ENCODE assay signal across 30 mouse cellular contexts in genomic region chr4:132505800-132506199, GRCm38 (mm10). TPM values are rescaled to one million over a fixed set of nuclear protein-coding genes. Genes with fewer than 3 reads are reported as not detected.
DNase-seq lines count a peak whose midpoint lies in the region; ATAC-seq and TF ChIP-seq lines count a peak whose summit lies in the region.
"Had no signal": no experiment of that assay in that cellular context is flagged by ENCODE, and none has a peak within 500 bp of the region (broad histone marks: within the 10 kb centered on the region; RNA-seq: fewer than 3 reads in every experiment).

No protein-coding gene starts in this region.

- peaks cover 83% of the 10 kb centered on the region for H3K4me1 ChIP-seq in liver, embryonic 12.5 days
- peaks cover 34% of the 10 kb centered on the region for H3K4me1 ChIP-seq in liver, postnatal 0 days (ENCODE audit: insufficient read depth)
- H3K4me1 ChIP-seq in G1E (ENCODE audit: insufficient read depth, low read depth, low read length) = peaks cover 79% of the 10 kb centered on the region
- H3K4me1 ChIP-seq in liver, embryonic 13.5 days (replicated peaks) = peaks cover 81% of the 10 kb centered on the region
- peaks cover 20% of the 10 kb centered on the region; the same call in 1 of the 2 replicates for H3K4me1 ChIP-seq in kidney, adult 2 months (ENCODE audit: control insufficient read depth, insufficient read depth, low read length)

- 0 out of 2 replicates have a peak overlapping the region, but pooled peaks have one; percentile 48 for H3K9ac ChIP-seq in liver, embryonic 12.5 days
- no peak overlapping the region for H3K9ac ChIP-seq in liver, postnatal 0 days (replicated peaks)
- H3K9ac ChIP-seq in liver, embryonic 13.5 days = 0 out of 2 replicates have a peak overlapping the region, but pooled peaks have one; percentile 48
- H3K9ac ChIP-seq: embryonic facial prominence, embryonic 15.5 days; forebrain, embryonic 12.5 days; forebrain, postnatal 0 days; lung, embryonic 15.5 days; midbrain, embryonic 13.5 days; neural tube, embryonic 12.5 days had no signal

- H3K27ac ChIP-seq in liver, embryonic 12.5 days = peak overlapping the region; percentile 75
- no peak overlapping the region for H3K27ac ChIP-seq in liver, postnatal 0 days (ENCODE audit: low read depth)
- H3K27ac ChIP-seq in liver, embryonic 13.5 days = peak overlapping the region; percentile 67; the same call in 1 of the 2 replicates
- H3K27ac ChIP-seq in kidney, adult 2 months (ENCODE audit: insufficient read depth, low read depth, low read length) = no peak overlapping the region
- H3K27ac ChIP-seq: embryonic facial prominence, embryonic 15.5 days; forebrain, embryonic 12.5 days; hindbrain, postnatal 0 days; lung, embryonic 15.5 days; midbrain, embryonic 13.5 days; neural tube, embryonic 12.5 days; stomach, postnatal 0 days had no signal

- H3K27me3 ChIP-seq in liver, embryonic 12.5 days (replicated peaks) = no peaks in the 10 kb centered on the region
- no peaks in the 10 kb centered on the region for H3K27me3 ChIP-seq in liver, postnatal 0 days (ENCODE audit: insufficient read depth, low read length)
- H3K27me3 ChIP-seq in G1E (ENCODE audit: insufficient read depth, low read length) = no peaks in the 10 kb centered on the region
- no peaks in the 10 kb centered on the region for H3K27me3 ChIP-seq in liver, embryonic 13.5 days
- H3K27me3 ChIP-seq in kidney, adult 2 months (replicated peaks; ENCODE audit: control insufficient read depth, insufficient read depth, low read length) = no peaks in the 10 kb centered on the region
- H3K27me3 ChIP-seq: embryonic facial prominence, embryonic 15.5 days; lung, embryonic 15.5 days; midbrain, embryonic 13.5 days; neural tube, embryonic 12.5 days had no signal

- no peak for ATAC-seq in liver, embryonic 12.5 days
- ATAC-seq in liver, postnatal 0 days = no peak
- no peak for ATAC-seq in G1E (ENCODE audit: extremely low read depth, insufficient number of reproducible peaks, low FRiP score, poor library complexity, severe bottlenecking)
- no peak for ATAC-seq in liver, embryonic 13.5 days (ENCODE audit: low read depth)
- ATAC-seq: activated CD4-positive, CD25-positive, alpha-beta regulatory T cell, adult 4 months; forebrain, postnatal 0 days; hindbrain, postnatal 0 days; intestine, embryonic 16.5 days; midbrain, embryonic 13.5 days had no signal

- no peaks in the 10 kb centered on the region for H3K9me3 ChIP-seq in liver, embryonic 12.5 days (replicated peaks)
- H3K9me3 ChIP-seq in liver, postnatal 0 days (ENCODE audit: low read length) = no peaks in the 10 kb centered on the region
- H3K9me3 ChIP-seq in G1E (replicated peaks) = no peaks in the 10 kb centered on the region
- no peaks in the 10 kb centered on the region for H3K9me3 ChIP-seq in liver, embryonic 13.5 days (replicated peaks)
- H3K9me3 ChIP-seq: embryonic facial prominence, embryonic 15.5 days; forebrain, embryonic 12.5 days; lung, embryonic 15.5 days; midbrain, embryonic 13.5 days; neural tube, embryonic 12.5 days had no signal

- no peak for TF ChIP-seq CTCF in liver, postnatal 0 days (IDR thresholded peaks at IDR 0.05; ENCODE audit: low read depth)
- no peak for TF ChIP-seq CTCF in G1E (IDR thresholded peaks at IDR 0.05; ENCODE audit: low read depth, low read length)
- no peak for TF ChIP-seq CTCF in kidney, adult 2 months (conservative IDR thresholded peaks at IDR 0.05; ENCODE audit: insufficient read depth, insufficient read length, low read depth, low read length)

- peaks cover 8% of the 10 kb centered on the region for H3K36me3 ChIP-seq in liver, embryonic 12.5 days
- H3K36me3 ChIP-seq in liver, postnatal 0 days (replicated peaks; ENCODE audit: insufficient read depth, low read length) = no peaks in the 10 kb centered on the region; the same call in 1 of the 2 replicates
- peaks cover 56% of the 10 kb centered on the region for H3K36me3 ChIP-seq in G1E (replicated peaks)
- H3K36me3 ChIP-seq in liver, embryonic 13.5 days = no peaks in the 10 kb centered on the region
- H3K36me3 ChIP-seq in kidney, adult 2 months (ENCODE audit: control insufficient read depth, insufficient read depth, low read length) = no peaks in the 10 kb centered on the region
- H3K36me3 ChIP-seq: embryonic facial prominence, embryonic 15.5 days; forebrain, embryonic 12.5 days; lung, embryonic 15.5 days; midbrain, embryonic 13.5 days; neural tube, embryonic 12.5 days had no signal

- no peak overlapping the region for H3K4me3 ChIP-seq in liver, embryonic 12.5 days
- H3K4me3 ChIP-seq in liver, postnatal 0 days (ENCODE audit: low read depth, low read length) = no peak overlapping the region
- peak overlapping the region; percentile 25; the same call in 1 of the 2 replicates for H3K4me3 ChIP-seq in G1E (ENCODE audit: low read depth, low read length)
- H3K4me3 ChIP-seq in liver, embryonic 13.5 days (replicated peaks) = no peak overlapping the region
- no peak overlapping the region for H3K4me3 ChIP-seq in kidney, adult 2 months (ENCODE audit: insufficient read depth, low read depth, low read length)
- H3K4me3 ChIP-seq: embryonic facial prominence, embryonic 15.5 days; forebrain, embryonic 12.5 days; lung, embryonic 15.5 days; midbrain, embryonic 13.5 days; neural tube, embryonic 12.5 days had no signal

- no peak for TF ChIP-seq POLR2A in kidney, adult 2 months (IDR thresholded peaks at IDR 0.05; ENCODE audit: low read depth, low read length)

- no peak for TF ChIP-seq EP300 in liver, postnatal 0 days (IDR thresholded peaks at IDR 0.05; ENCODE audit: low read depth)

- H3K4me2 ChIP-seq in liver, embryonic 12.5 days = peak overlapping the region; percentile 49
- no peak overlapping the region for H3K4me2 ChIP-seq in liver, postnatal 0 days (ENCODE audit: low read depth, low read length)
- peak overlapping the region; percentile 34; the same call in 1 of the 2 replicates for H3K4me2 ChIP-seq in liver, embryonic 13.5 days
- H3K4me2 ChIP-seq: embryonic facial prominence, embryonic 15.5 days; forebrain, embryonic 12.5 days; lung, embryonic 15.5 days; midbrain, embryonic 13.5 days; neural tube, embryonic 12.5 days had no signal

- WGBS in liver, embryonic 12.5 days (ENCODE audit: insufficient replicate concordance) = 50% methylated on average over 10 of the region's 10 CpGs
- WGBS in liver, postnatal 0 days (ENCODE audit: insufficient replicate concordance) = 67% methylated on average over 10 of the region's 10 CpGs
- 54% methylated on average over 10 of the region's 10 CpGs for WGBS in liver, embryonic 13.5 days (ENCODE audit: insufficient replicate concordance)
- 78% methylated on average over 10 of the region's 10 CpGs for WGBS in kidney, adult 2 months

- no peak for DNase-seq in liver, postnatal 0 days
- DNase-seq in G1E (ENCODE audit: low spot score) = no peak
- DNase-seq in liver, embryonic 13.5 days = no peak
- DNase-seq in neural tube, embryonic 10.5 days (ENCODE audit: extremely low spot score, low spot score) = no peak
- DNase-seq in kidney, adult 9 months = no peak
- DNase-seq in kidney, adult 2 months = no peak
- DNase-seq: adrenal gland, adult 2 months; adrenal gland, postnatal 36 days; cerebellum, adult 2 months; cerebellum, postnatal 14 days; forebrain, postnatal 0 days; gastrocnemius, postnatal 10 days; heart, postnatal 14 days; kidney, postnatal 14 days; layer of hippocampus, adult 9-11 months; right cerebral cortex, adult 18-20 months; spleen, adult 18-20 months; thymus, adult 2 months; thymus, postnatal 36 days had no signal

RNA-seq across cellular contexts. Expression of gene Sesn2, which starts 4.5 kb away (rescaled TPM):
- 9.3 and 10.6 TPM in 2 replicates for polyA plus RNA-seq in liver, embryonic 12.5 days (2016; fragmentation: Nextera tagmentation; extraction: Ambion mirVana)
- 7.3 and 8.7 TPM in 2 replicates for polyA plus RNA-seq in liver, postnatal 0 days (2015; fragmentation: Nextera tagmentation; extraction: Ambion mirVana)
- total RNA-seq in G1E (2014; fragmentation: Nextera tagmentation) (51.6 and 51.8 TPM in 2 replicates), G1E (2017) (7.5 and 8.4 TPM in 2 replicates)
- 38.4 and 41.0 TPM in 2 replicates for polyA plus RNA-seq in G1E (2012)
- 7.0 TPM in 2 replicates for polyA plus RNA-seq in liver, embryonic 13.5 days (2015; fragmentation: Nextera tagmentation; extraction: Ambion mirVana)
- 26.7 and 29.4 TPM in 2 replicates for polyA plus RNA-seq in kidney, adult 2 months (2012; rRNA removed)

RNA-seq across cellular contexts. Expression of gene Atpif1, which starts 27.7 kb away (rescaled TPM):
- 2,000 and 2,061 TPM in 2 replicates for polyA plus RNA-seq in liver, embryonic 12.5 days (2016; fragmentation: Nextera tagmentation; extraction: Ambion mirVana)
- polyA plus RNA-seq in liver, postnatal 0 days (2015; fragmentation: Nextera tagmentation; extraction: Ambion mirVana) = 935 and 945 TPM in 2 replicates
- 797 and 914 TPM in 2 replicates for total RNA-seq in G1E (2014; fragmentation: Nextera tagmentation)
- 868 and 1,005 TPM in 2 replicates for total RNA-seq in G1E (2017)
- polyA plus RNA-seq in G1E (2012) = 155 and 240 TPM in 2 replicates
- polyA plus RNA-seq in liver, embryonic 13.5 days (2015; fragmentation: Nextera tagmentation; extraction: Ambion mirVana) = 1,559 and 1,572 TPM in 2 replicates
- polyA plus RNA-seq in kidney, adult 2 months (2012; rRNA removed) = 346 and 485 TPM in 2 replicates

RNA-seq across cellular contexts. Expression of gene Dnajc8, which starts 29.6 kb away (rescaled TPM):
- polyA plus RNA-seq in liver, embryonic 12.5 days (2016; fragmentation: Nextera tagmentation; extraction: Ambion mirVana) = 143 and 148 TPM in 2 replicates
- polyA plus RNA-seq in liver, postnatal 0 days (2015; fragmentation: Nextera tagmentation; extraction: Ambion mirVana) = 70.7 and 71.5 TPM in 2 replicates
- total RNA-seq in G1E (2014; fragmentation: Nextera tagmentation) (240 and 275 TPM in 2 replicates), G1E (2017) (329 and 337 TPM in 2 replicates)
- 164 and 213 TPM in 2 replicates for polyA plus RNA-seq in G1E (2012)
- 125 and 148 TPM in 2 replicates for polyA plus RNA-seq in liver, embryonic 13.5 days (2015; fragmentation: Nextera tagmentation; extraction: Ambion mirVana)
- 22.2 and 32.2 TPM in 2 replicates for polyA plus RNA-seq in kidney, adult 2 months (2012; rRNA removed)

RNA-seq across cellular contexts. Expression of gene Med18, which starts 42.1 kb away (rescaled TPM):
- polyA plus RNA-seq in liver, embryonic 12.5 days (2016; fragmentation: Nextera tagmentation; extraction: Ambion mirVana) = 19.4 and 21.2 TPM in 2 replicates
- polyA plus RNA-seq in liver, postnatal 0 days (2015; fragmentation: Nextera tagmentation; extraction: Ambion mirVana) = 8.0 and 10.1 TPM in 2 replicates
- total RNA-seq in G1E (2014; fragmentation: Nextera tagmentation) (20.5 and 21.2 TPM in 2 replicates), G1E (2017) (20.9 and 22.2 TPM in 2 replicates)
- 7.8 and 8.1 TPM in 2 replicates for polyA plus RNA-seq in G1E (2012)
- 17.1 and 19.7 TPM in 2 replicates for polyA plus RNA-seq in liver, embryonic 13.5 days (2015; fragmentation: Nextera tagmentation; extraction: Ambion mirVana)
- polyA plus RNA-seq in kidney, adult 2 months (2012; rRNA removed) = 2.4 and 2.9 TPM in 2 replicates

RNA-seq across cellular contexts. Expression of gene Ptafr, which starts 58.1 kb away (rescaled TPM):
- 0.77 and 0.94 TPM in 2 replicates for polyA plus RNA-seq in liver, embryonic 12.5 days (2016; fragmentation: Nextera tagmentation; extraction: Ambion mirVana)
- polyA plus RNA-seq in liver, postnatal 0 days (2015; fragmentation: Nextera tagmentation; extraction: Ambion mirVana) = 1.0 and 1.3 TPM in 2 replicates
- total RNA-seq in G1E (2014; fragmentation: Nextera tagmentation) (not detected in 2 replicates), G1E (2017) (2.0 and 2.1 TPM in 2 replicates)
- polyA plus RNA-seq in G1E (2012) = 0.02 and 0.03 TPM in 2 replicates
- polyA plus RNA-seq in liver, embryonic 13.5 days (2015; fragmentation: Nextera tagmentation; extraction: Ambion mirVana) = 0.67 and 0.68 TPM in 2 replicates
- 1.4 and 2.2 TPM in 2 replicates for polyA plus RNA-seq in kidney, adult 2 months (2012; rRNA removed)
- total RNA-seq: megakaryocyte-erythroid progenitor cell, adult 5-6 weeks had no signal

Comparison
In these comparisons a context has a peak if more than half of its experiments do, and no peak if none do; other contexts are left out.
1. H3K27ac ChIP-seq: peak in liver, embryonic 12.5 days (single experiment) and liver, embryonic 13.5 days (single experiment); none in liver, postnatal 0 days (single experiment) and kidney, adult 2 months (single experiment).